Mouse (Mus musculus): ENCODE results near the gene Map3k13.
"Not testable (repeated sequence)": the region's sequence is repeated elsewhere in the genome, so short reads cannot be mapped to it uniquely, and the experiment has no call there.

Gene Map3k13

DNA sequence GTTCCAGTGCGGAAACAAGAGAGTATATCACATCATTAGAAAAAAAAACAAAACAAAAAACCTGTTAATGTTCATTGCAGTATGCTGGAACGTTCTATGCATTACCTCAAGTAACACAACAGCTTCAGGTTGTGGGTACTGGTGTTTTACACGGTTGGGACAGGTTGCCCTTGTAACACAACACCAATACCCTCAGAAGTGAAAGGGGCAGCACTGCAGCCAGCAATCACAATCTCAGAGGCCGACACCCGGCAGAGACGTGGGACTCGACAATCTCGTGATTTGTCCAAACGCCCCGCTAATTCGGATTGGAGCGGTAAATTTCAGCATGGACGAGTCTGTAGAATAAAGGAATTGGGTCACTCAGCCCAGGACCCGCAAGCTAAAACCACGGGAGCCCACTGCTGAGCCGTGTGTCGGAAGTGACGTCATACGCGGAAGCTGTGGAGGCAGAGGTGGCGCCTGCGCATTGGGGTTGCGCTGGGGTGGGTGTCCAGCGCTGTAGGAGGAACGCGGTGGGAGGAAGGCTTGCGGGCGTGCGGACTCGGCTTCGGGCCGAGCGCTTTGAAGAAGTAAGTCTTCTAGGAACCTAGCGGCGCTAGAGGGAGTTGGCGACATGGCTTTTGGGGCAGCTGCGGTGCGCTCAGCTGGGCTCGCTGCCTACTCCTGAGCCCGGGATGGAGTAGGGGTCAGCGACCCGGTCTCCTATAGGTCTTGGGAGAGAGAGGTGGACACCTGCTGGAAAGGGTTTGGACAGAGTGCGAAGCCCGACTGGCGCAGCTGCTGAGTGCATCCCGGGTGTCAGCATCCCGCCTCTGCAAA is at the start of gene Map3k13:
TSS of gene Map3k13 (plus strand) at position 472 of the 822 bp plus-strand sequence.
- in situ Hi-C loops (cut with MboI, MseI): no loop called here

- in situ Hi-C loops (cut with MboI, MseI): no loop called here
These were observed 35.7 kb upstream of the Map3k13 start for GRCm38 (mm10) chr16:21758447-21758846.

DNA sequence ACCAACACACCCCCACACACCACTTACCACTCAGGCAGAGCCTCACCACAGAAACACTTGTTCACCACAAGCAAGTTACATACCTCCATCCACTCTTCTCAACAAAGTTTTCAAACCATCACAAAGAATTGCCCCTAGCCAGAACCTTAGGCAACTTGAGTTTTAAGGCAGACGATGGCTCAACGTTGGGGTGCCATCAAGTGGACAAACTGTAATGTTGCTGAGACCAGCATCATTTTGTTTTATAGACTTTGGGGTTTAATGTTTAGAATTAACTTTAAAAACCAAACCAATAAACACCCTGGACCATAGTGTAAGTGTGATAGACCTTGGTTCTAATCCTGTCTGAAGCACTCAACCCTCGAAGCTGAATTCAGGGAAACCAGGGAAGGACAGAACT is 25.9 kb upstream of the Map3k13 start:
- in situ Hi-C loops (cut with MboI, MseI): no loop called here

- in situ Hi-C loops (cut with MboI, MseI): no loop called here
These were observed 24.5 kb upstream of the Map3k13 start for GRCm38 (mm10) chr16:21769667-21770066.

- in situ Hi-C loops (cut with MboI, MseI): no loop called here
These were observed 19.4 kb upstream of the Map3k13 start for GRCm38 (mm10) chr16:21774725-21775124.

DNA sequence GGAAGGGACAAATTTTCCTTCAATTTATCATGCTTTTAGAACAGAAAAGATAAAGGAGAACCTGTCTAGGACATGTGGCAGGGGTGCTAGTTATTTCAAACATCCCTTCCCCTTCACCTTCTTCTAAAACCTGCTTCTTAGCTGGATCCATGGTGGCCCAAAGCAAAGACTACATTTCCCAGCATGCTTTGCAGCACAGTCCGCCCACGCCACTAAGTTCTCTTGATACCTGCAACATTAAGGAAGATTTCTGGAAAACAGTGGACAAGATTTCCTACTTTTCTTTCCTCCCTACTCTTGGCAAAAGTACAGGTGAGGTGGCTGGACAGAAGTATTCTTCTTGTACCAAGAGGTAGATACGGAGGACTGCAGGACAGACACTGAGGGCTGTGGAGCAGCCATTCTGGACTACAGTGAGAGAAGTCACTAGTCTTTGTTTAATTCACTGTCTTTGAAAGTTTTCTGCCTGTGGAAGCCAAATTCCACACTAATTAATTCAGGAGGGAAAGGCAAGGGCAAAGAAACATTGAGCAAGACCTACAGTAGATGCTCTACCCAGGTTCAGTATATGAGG is 15.8 kb upstream of the Map3k13 start:
- in situ Hi-C loops (cut with MboI, MseI): no loop called here

- in situ Hi-C loops (cut with MboI, MseI): no loop called here
These were observed 15.0 kb upstream of the Map3k13 start for GRCm38 (mm10) chr16:21779149-21779548.

GRCm38 (mm10) chr16:21781277-21781676 is 12.9 kb upstream of the Map3k13 start:
- in situ Hi-C loops (cut with MboI, MseI): no loop called here

DNA sequence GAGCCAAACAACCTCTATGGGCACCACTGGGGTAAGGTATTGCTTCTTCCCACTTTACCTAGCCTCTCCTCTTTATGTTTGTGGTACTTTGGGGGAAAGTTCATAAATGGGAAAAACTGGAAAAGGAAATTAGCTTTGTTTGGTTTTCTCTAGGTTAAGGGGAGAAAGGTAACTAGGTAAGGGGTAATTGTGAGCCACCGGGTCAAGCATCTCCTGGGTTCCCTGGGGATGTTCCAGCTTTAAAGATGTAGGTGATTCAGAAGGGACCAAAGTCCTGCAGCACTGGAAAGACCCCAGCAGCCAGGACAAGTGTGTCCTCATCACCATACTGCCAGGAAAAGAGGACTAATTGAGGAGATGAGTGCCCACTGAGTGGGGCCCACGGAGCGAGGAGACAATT is 12.3 kb upstream of the Map3k13 start:
- in situ Hi-C loops (cut with MboI, MseI): no loop called here

GRCm38 (mm10) chr16:21782807-21783206 is 11.3 kb upstream of the Map3k13 start:
- in situ Hi-C loops (cut with MboI, MseI): no loop called here

GRCm38 (mm10) chr16:21785000-21785399 is 9.1 kb upstream of the Map3k13 start:
- in situ Hi-C loops (cut with MboI, MseI): no loop called here

DNA sequence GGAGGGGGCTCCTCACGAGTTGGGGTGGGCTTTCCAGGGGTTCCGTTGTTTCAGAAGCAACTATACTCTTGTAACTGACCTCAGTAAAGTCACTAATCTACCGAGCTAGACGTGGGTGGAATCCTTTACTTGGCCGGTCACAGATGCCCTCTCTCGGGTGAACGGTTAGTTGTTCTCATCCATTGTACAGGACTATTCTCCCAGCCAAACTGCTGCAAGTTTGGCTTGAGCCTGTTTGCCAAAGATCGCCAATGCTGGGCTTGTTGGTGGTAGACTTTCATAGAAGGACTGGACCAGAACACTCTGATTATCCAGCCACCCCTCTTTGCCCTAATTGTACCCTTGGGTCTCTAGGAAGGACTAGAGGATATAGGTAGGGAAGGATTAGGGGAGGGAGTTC is 7.8 kb upstream of the Map3k13 start:
- in situ Hi-C loops (cut with MboI, MseI): no loop called here

- in situ Hi-C loops (cut with MboI, MseI): no loop called here
These were observed 6.4 kb upstream of the Map3k13 start, which contains the start of gene Ehhadh for GRCm38 (mm10) chr16:21787516-21788353. TSS of gene Ehhadh (minus strand) at chr16:21787807.

DNA sequence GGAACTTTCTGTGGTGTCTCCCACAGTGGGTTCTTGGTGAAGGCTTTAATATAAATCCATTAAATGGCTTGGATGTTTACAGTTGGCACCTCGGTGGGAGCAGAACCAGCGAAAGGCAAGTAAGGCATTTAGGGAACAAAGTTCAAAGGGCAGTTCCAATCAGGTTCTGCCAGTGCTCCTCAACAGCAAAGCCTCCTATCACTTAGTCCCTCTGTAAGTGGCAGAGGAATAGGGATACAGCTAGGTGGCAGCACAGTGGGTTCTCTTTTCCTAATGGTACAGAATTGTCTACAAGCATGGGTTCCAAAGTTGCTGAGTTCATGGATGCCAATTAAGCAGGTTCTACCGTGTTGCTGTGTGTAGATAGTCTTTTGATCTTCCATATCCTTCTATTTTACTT is 5.6 kb upstream of the Map3k13 start:
- in situ Hi-C loops (cut with MboI, MseI): no loop called here

- in situ Hi-C loops (cut with MboI, MseI): no loop called here
These were observed 5.0 kb upstream of the Map3k13 start for GRCm38 (mm10) chr16:21789180-21789579.

- in situ Hi-C loops (cut with MboI, MseI): no loop called here
These were observed 3.7 kb upstream of the Map3k13 start for GRCm38 (mm10) chr16:21790469-21790868.

DNA sequence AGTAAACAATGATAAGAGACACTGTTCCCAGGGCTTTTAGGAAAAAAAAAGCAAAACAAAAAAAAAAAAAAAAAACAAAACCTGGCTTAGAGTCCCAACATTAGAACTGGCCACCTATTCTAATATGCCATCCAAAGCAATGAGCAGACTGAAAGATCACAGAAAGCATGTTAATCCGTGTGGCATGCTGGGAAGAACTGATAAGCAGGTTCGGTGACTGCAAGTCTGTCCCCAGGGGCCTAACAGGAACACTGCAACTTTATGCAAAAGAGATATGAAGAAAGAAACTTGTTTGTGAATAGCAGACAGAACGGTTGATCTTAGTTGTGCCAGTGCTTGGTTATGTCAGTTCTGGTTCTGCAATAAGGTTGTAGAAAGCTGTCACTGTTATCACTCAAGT is 2.4 kb upstream of the Map3k13 start:
- in situ Hi-C loops (cut with MboI, MseI): no loop called here

- in situ Hi-C loops (cut with MboI, MseI): not testable (repeated sequence)
These were observed 901 bp upstream of the Map3k13 start for GRCm38 (mm10) chr16:21793080-21793810.

- in situ Hi-C loops (cut with MboI, MseI): no loop called here
These were observed 525 bp downstream of the Map3k13 start for GRCm38 (mm10) chr16:21794697-21795045.

DNA sequence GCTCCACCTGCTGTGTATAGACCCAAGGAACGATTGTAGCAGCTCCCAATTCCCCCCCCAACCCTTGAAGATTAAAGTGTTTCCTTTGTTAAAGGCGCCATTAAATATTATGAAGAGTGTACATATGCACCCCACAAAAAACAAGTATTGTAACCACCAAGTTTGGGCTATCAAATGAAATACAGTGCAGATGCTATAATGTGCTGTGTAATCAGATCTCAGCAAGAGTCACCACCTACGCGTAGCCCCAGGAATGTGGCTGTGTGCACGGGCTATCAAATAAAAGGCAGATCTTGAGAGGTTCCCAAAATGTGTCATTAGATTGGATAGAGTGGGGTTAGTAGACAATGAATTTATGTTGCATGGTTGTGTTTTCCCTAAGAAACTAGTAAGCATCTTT is 925 bp downstream of the Map3k13 start:
- in situ Hi-C loops (cut with MboI, MseI): no loop called here

DNA sequence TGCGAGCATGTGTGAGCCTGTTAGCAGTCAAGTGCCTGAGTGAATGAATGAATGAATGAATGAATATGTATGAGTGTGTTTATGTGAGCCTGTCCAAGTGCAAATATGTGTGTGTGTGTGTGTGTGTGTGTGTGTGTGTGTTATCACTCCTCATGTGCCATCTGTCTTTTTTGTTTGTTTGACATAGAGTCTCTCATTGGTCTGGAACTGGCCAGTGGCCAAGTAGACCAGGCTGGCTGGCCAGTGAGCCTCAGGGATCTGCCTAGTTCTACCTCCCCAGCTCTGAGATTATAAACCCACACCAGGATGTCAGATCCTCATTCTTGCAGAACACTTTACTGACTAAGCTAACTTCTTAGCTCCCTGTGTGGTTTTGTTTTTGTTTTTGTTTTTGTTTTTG is 10.1 kb downstream of the Map3k13 start:
- in situ Hi-C loops (cut with MboI, MseI): no loop called here

DNA sequence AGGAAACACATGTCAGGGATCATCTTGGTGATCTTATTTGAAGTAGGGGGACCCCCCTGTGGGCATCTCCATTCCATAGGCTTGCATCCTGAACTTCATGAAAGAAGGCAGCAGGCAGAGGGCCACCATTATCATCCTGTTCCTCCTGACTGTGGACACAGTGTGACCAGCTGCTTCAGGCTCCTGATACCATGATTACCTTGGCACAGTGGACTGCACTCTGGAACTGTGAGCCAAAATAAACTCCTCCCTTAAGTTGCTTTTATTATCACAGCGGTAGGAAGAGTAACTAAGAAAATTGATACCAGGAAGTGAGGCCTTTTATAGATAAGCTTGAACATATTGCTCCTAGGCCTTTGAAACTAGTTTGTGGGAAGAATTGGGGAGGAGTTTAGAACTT is 12.7 kb downstream of the Map3k13 start:
- in situ Hi-C loops (cut with MboI, MseI): no loop called here
